Mouse (Mus musculus): Measurements from ENCODE around the gene Bbx.

Gene Bbx

DNA sequence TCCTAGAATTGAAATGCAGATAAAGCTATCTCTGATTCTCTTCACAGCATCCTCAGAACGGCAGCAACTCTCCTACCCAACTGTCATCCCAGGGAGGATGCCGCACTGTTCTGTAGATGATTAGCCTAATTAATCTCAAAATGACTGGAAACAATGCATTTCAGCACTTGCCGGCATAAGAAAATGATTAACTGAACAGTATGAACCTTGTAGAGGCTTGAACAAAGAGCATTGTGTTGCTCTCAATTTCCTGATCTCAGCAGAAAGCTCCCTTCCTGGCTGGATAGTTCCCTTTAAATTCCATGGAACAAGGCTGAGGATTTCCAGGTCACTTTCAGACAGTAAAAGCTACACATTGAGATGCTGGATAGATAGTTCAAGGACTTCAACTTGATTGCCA is 197.0 kb downstream of the Bbx start:
- no peak for DNase-seq (ENCODE audit: low spot score in 2 of 2)

DNA sequence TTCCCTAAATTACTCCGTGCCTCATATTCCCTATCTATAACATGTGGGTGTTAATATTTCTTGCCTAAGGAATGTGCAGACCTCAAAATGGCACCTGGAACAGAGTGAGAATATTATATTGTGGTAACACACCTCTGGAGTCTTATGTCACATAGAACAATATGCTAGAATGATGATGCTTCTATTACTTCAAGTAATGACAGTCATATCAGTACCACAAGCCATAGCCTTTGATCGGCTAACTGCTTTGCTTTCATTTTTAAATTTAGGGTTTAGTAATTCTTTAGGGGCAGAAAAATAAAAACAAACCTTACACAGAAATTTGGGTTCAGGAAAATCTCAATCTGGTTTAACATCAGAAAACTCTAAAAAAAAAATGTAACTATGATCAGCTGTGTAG is 201.6 kb downstream of the Bbx start:
- no peak for DNase-seq (ENCODE audit: low spot score in 2 of 2)

DNA sequence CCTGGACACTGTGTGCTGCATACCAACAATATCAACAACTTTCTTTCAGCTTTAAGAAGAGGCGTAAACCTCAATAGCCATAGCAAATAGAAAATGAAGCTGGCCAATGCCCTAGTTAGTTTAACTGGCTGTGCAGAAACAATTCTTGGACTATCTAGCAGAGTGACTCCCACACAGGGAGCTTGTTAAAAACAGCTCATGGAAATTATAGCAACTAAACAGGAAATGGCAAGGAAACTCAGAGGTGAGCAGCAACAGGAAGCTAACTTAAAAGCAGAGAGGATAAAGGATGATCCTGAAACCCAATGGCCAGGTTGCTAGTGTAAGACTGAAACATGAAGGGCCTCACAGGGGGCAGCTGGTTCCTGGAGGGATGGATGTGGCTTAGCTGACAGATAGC is 203.4 kb downstream of the Bbx start:
- DNase-seq (ENCODE audit: low spot score in 2 of 2), result no peak

DNA sequence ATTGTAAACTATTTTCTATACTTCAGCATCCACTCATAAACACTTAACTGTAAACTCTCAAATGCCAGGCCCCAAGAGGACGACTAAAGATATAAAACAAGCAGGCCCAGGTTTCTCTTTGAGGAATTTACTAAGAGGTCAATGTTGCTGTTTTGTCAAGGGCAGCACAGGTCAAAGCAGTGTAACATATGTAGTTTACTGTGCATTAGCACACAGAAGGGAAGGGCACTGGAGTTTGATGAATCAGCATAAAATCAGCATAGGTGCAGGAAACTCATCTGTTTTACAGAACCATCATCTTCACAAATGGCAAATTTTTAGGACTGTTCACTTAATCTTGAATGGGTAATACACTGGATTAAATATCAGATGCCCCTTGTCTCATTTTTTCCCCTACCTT is 205.9 kb downstream of the Bbx start:
- DNase-seq (ENCODE audit: low spot score in 2 of 2), result no peak

DNA sequence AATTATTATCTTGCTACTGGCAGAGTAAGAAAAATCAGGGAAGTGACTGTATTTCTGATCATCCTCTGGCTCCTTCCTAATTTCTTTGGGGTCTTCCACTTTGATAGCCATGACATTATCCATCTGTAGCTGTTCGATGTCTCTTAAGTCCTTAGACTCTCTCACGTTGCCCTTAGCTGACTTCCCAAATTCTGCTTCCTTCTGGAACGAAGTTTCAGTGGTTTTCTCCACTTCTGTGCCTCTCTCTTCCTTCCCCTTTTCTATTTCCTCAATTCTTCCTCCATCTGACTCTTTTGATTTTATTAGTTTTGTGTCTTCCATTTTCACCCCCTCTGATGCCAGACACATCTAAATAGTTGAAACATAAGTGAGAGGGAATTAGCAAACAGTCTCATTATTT is 207.2 kb downstream of the Bbx start:
- no peak for DNase-seq (ENCODE audit: low spot score in 2 of 2)

DNA sequence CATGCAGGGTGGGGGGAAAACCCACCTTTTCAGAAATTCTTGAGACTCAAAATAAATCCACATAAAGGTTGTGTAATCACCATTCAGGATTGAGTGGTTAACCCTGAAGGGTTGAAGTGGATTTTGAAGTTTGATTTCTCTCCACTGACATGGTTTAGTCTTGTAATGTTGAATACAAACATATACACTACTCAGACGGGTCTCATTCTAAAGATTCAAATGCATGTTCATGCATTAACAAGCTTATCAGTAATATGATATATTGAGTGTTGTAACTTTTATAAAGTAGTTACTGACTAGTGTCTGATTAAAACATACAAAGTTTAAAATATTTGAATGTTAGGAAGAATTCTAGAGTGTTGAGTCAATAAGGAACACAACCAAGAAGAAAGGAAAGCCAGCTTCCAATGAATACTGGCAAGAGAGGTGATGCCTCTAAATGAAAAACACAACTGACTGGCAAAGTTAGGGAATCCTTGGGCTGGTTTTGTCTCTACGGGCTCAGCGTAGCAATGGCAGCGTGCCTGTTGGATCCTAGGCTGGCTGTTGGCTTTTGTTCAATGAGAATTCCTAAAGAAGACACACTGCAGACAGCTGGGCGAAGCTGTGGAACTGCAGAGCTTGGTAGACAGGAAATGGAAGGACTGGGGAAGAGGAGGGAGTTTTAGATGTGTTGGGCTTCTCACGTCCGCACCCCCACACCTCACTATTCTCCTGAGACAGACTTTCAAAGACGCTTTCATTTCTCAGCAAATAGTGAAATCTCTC is 211.3 kb downstream of the Bbx start:
- DNase-seq (ENCODE audit: low spot score in 2 of 2), result no peak

DNA sequence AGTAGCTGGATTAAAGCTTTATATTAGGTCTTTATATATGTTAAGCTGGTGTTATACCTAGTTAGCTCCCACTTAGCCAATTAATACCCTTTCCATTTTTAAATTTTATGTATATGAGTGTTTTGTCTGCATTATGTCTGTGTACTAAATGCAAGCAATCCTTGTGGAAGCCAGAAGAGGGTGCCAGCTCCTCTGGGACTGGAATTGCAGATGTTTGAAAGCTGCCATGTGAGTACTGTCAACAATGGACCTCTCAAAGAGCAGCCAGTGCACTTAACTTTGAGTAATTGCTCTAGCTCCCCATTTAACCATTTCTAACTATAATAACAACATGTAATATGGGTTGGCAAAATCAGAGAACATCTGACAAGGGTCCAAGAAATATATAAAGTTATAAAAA is 215.1 kb downstream of the Bbx start:
- no peak for DNase-seq (ENCODE audit: low spot score in 2 of 2)

DNA sequence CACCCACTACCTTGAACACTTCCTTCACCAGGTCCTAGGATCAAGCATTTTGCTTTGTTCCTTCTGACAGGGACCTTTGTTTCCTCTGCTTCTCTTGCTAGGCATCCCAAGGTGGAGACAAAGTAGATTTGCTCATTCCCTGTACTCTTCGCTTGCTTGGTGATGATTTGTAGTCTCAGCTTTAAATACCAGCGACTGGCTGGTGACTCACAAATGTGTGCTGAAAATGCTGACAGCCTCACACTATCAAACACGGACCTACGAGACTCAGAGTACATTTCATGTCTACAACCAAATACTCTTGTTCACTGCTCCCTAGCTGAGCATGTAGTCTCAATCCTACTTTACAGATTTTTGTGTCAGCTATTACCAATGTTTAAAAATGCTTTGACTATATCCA is 220.5 kb downstream of the Bbx start:
- no peak for DNase-seq (ENCODE audit: low spot score in 2 of 2)

DNA sequence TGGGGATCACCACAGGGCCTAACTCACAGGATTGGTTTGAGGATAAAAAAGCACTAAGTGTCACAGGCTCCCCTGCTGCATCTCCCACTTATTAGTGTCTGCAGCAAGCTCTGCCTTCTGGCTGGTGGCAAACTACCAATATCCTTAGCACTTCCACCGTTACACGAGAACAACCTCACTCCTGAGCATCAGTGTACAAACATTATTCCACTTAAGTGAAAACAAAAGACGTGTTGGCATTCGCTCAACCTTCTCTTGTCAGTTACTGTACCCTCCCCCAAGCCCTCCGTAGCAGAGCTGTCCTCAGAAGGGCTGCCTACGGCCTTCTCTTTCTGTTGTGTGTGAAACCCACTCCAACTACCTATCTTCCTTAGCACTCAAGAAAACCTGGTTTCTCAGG is 221.0 kb downstream of the Bbx start:
- DNase-seq (ENCODE audit: low spot score in 2 of 2), result no peak

DNA sequence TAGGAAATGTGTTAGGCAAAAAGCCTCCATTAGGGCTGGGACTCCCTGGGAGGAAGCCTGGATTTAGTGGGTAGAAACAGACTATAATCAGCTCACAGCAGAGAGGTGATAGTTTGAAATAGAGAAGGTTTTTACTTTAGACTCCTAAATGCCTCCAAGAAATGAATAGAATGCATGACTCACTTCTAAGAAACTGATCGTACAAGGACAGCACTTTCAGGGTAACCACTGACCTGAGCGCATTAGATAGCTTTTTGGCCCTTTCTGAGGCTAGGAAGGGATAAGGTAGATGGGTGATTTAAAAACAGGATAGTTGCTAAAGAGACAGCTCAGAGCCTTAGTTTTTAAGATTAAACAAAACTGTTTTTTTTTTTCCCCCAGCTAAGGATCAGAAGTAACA is 221.4 kb downstream of the Bbx start:
- no peak for DNase-seq (ENCODE audit: low spot score in 2 of 2)

DNA sequence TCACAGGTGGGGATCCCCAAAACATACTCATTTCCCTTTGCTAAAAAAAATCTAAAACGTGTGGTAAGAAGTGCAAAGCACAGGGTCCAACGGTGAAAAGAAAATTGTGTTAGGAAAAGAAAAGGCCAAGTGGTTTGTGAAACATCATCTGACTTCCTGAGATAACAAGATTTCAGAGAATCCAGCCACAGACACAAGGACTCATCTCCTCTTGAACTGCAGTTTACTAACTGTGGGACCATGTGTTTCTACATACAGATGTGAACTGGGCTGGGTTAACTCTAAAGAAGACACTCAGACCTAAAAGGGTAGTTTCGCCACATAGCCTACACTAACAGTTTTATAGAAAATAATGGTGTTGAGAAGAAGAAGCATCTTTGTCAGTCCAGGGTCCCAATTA is 227.2 kb downstream of the Bbx start:
- DNase-seq (ENCODE audit: low spot score in 2 of 2), result no peak

DNA sequence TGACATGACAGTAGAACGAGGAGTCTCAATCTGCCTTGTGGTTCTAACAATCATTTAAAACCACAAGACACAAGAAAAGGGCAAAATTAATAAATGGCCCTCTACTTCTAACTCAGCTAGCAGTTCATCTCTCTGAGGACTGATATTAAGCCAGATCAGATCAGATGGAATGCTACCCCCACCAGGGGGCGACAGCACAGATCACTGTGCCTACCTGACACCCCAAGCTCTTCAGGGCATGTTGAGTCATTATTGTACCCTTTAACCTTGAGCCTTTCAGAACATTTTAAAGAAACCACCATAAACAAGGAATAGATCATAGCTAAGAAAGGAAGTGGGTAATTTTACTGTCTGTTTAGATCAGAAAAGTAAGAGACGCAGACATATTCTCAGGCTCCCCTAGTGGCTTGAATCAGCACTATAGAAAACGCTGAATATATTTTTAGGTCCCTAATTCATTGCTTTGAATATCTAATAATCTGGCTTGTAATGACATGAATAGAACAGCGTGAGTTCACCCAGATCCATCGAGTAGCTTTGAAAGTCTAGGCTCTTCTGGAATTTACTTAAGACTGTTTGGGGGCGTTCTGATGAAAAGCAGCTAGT is 230.5 kb downstream of the Bbx start:
- no peak for DNase-seq (ENCODE audit: low spot score in 2 of 2)

DNA sequence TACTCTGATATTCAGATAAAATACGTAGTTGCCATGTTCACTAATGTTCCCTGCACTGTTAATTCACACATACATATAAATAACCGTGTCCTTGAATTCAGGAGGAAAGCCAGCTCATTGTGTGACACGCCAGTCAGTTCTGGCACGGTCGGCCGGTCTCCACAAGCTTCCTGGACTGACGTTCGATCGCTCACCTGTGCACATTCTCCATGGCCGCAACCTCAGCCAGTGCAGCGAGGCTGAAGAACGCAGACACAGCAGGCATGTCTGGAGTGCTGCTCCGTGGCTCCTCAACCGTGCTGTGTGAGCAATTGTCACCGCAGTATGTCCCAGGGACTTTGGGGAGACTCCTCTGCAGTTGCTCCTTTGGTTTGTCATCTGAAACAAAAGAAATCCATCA is 232.0 kb downstream of the Bbx start:
- no peak for DNase-seq (ENCODE audit: low spot score in 2 of 2)

DNA sequence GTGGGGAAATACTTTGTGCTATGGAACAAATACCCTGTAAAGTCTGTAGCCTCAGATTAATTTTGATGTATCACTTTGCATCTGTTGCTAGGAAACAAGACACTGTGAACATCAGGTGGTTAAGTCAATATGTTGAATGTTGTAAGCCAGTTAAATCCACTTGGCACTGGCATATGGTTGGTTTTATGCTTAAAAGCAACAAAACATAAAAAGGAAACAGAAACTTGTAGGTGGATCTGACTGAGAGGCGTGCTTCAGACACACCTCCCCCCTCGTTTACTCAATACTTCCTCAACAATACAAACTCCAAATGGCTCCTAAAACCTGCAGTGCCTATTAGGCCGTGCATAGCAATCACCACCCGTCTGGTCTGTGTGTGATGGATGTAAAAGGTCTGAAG is 236.1 kb downstream of the Bbx start:
- no peak for DNase-seq (ENCODE audit: low spot score in 2 of 2)

DNA sequence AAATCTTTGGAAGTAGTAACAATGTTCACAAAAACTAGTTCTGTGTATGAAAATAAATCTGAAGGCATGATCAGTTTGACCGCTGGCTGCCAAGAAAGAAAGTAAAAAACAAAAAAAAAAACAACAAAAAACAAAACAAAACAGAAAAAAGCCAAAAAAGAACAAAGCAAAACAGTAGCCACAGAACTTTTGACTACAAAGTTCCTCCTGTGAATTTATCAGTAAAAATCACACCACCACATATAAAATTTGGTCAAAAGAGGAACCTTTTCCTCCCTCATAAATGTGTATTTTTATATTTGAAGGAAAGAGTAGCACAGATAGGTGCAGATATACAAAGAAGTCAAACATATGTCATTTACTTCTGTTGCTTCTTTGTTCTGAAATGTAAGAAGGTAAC is 239.6 kb downstream of the Bbx start:
- DNase-seq (ENCODE audit: low spot score in 2 of 2), result no peak

DNA sequence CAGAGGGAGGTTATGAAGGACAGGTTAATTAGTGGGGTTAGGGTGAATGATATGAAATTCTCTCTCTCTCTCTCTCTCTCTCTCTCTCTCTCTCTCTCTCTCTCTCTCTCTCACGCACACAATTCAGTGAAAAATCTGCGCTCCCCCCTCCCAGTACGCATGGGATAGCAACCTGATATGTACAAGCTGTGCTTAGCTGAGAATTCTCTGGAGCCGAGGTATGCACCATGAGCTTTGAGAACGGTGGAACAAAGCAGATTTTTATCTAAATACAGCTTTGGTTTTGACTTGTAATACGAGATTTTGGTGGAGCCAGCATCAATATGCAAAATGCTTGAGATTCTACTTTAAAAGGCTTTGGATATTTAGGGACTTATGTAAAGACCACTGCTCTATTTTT is 243.1 kb downstream of the Bbx start:
- DNase-seq (ENCODE audit: low spot score in 2 of 2), result no peak

DNA sequence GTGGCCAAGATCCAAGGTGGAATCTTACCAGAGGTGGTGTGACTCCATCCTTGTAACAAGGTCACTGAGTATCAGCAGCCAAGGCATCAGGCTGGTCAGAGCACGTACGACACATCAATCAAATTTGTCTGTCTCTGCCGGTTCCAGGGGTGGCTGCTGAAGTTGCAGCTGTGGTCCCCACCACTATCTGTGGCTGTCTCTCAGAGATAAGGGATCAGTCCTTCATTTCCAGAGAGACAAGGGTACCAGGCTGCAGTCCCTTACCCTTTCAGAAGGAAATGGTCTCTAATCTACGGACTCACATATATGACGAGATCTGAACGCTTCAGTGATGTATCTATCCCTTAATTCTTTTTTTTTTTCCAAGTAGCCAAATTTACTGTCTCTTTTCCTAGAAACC is 245.6 kb downstream of the Bbx start:
- no peak for DNase-seq (ENCODE audit: low spot score in 2 of 2)

DNA sequence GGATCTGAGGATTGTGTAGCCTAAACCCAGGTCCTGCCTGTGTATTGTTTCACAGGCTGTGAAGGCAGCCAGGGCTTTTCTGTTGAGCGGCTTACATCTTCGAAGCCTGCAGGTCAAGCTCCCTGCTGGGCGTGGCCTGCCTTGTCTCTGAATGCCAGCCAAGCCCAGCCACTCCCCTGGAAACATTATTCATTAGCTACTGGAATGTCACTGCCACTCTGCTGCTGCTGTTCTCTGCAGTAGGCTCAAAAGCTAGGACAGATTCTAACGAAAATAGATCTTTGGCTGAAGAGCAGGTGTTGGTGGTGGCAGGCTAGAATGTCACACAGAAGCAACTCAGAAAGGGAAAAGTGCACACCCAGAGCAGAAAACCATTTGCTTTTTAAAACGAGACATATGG is 247.1 kb downstream of the Bbx start:
- DNase-seq (ENCODE audit: low spot score in 2 of 2), result no peak

DNA sequence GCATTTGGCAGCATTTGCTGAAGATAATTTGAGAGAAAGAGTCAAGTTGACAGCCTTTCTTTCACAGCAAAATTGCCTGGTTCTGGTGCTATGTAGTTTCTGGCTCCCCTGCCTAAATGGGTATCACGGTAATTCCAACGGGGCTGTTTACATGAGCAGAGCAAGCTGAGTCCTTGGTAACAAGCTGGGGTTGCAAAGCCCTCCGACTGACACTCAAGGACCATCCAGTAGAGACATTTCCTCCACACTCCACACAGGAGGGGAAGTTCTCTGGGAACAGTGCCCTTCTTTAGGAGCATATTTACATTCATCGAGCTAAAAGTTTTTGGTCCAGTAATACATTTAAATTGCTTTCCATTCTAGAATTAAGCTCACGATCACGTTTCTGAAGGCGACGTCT is 249.2 kb downstream of the Bbx start:
- DNase-seq (ENCODE audit: low spot score in 2 of 2), result no peak

DNA sequence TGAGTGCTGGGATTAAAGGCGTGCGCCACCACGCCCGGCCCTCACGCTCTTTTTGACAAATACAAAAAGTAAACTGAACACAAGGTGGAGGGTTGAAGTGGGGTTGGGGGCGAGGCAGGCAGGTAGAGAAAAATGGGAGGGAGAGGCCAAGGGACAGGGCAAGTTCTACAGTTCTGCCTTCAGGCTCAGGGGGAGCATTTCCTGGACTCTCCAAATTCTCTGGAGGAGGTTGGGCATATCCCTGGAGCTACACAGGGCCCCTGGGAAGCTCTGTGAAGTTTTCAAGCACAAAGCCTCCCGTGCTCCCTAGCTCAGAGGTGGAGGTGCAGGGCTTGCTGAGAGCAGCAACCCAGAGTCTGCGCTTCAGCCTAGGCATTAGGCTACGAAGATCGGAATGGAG is 249.6 kb downstream of the Bbx start:
- no peak for DNase-seq (ENCODE audit: low spot score in 2 of 2)

DNA sequence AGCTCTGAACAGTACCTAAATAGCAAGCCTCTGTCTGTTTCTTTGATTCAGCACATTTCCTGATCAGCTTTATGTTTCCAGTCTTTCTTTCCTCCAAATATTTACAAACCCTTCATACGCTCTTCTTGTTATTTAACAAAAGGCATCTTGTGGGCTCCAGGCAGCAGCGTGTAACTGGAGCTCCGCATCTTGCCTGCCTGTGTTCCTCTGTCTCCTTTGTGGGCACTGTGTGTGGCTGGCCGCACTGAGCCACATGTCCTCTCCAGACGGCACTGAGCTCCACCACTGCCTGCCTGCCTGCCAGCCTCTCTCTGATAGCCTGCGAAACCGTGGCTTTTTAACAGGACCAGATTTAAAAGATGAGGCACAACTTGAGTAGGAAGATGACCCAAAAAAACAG is 259.4 kb downstream of the Bbx start:
- no peak for DNase-seq (ENCODE audit: low spot score in 2 of 2)

DNA sequence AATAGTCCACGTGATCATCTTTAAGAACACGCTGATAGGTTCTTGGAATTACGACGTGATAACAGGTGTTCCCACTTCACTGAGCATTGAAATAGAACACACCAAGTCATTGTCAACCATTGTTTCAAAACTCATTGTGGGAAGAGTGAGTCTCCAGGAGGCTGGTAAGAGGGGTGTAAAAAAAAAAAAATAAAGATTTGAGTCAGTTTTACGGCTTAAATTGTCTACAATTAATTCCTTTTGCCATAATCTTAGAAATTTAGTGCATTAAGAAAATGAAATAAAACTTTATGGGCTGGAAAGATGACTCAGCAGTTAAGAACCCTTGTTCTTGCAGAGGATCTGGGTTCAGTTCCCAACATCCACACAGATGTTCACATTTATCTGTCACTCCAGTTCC is 261.4 kb downstream of the Bbx start:
- no peak for DNase-seq (ENCODE audit: low spot score in 2 of 2)

DNA sequence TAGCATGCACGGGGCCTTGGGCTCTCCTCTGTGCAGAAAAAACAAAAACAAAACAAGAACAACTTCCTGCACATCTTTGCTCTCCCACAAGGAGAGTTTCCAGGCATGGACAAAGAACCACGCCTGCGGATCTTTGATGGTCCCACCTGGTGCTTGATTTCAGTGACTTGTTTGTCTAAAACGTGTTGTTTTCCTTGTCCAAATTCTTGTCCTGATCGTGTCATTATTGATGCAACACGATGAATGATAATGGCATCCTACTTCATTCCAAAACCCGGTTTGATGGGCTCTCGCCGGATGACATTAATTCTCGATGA is 264.2 kb downstream of the Bbx start:
- no peak for DNase-seq (ENCODE audit: low spot score in 2 of 2)
